Mouse (Mus musculus) urinary bladder, adult 18-20 months (tissue): ENCODE measurements around the gene Aldh18a1.
A peak's percentile ranks its signal among the peaks of the same experiment; 100 is the strongest.
"Not testable (repeated sequence)": the region's sequence is repeated elsewhere in the genome, so short reads cannot be mapped to it uniquely, and the experiment has no call there.

ENCODE experiments used
- DNase-seq, 2 experiments: peaks; one replicate each; pipeline ENCODE4 v3.0.0; 2022; ENCODE audit warnings: low spot score in 2 of 2, mixed read lengths in 2 of 2

The Aldh18a1 gene

DNA sequence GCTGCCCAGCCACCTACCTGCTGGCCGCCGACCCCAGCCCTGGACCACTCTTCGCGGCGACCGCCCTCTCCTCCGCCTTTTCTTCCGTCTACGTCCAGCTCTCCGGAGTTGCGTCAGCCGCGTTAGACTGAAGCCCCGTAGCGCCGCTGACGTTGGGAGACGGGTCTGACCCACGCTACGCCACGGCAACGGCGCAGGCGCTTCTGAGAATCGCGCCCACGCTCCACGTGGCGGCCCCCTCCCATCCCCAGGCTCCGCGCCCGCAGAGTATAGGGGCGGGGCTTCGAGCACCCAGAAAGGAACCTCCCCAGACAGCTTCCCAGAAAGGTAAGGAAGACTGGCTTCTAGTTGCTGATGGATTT, at the start of gene Aldh18a1:
TSS of gene Aldh18a1 (minus strand) at position 171 of the 362 bp plus-strand sequence.
- DNase-seq, result peak; percentile 85 to 88

DNA sequence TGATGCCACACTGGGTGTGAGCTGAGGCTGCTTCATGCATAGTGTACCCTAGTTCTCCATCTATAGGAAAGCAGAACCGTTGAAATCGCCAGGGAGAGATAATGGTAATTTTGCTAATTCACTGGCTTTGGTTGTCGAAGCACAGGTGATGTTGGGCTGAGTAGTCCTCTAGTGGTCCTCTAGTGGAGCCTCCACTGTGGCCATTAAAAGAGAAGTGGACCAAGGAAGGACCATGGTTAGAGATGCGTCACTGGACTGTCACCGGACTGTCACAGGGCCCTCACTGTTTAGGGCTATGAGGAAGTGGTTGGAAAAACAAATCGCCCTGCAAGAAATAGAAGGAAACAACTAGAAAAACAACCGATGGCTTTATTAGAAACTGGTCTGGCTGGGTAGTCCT, 49.3 kb upstream of the Aldh18a1 start:
- DNase-seq, result no peak

DNA sequence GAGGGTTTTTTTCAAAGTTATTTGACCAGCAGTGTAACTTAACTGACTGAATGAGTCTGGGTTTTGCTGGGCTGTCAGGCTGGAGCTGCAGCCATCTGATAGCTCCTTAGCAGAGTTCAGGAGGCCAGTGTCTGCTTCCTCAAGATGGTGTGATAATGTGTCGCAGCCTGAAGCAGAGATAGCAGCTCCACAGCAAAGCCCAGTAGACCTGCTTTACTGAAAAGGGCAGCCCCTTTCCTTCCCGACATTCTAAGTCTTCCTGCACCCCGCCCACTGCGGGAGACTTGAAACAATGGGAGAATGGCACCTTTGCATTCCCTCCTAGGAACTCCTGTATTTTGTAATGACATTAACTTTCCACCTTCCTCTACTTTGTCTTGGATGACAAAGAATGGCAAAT, 48.8 kb upstream of the Aldh18a1 start:
- DNase-seq, result no peak

DNA sequence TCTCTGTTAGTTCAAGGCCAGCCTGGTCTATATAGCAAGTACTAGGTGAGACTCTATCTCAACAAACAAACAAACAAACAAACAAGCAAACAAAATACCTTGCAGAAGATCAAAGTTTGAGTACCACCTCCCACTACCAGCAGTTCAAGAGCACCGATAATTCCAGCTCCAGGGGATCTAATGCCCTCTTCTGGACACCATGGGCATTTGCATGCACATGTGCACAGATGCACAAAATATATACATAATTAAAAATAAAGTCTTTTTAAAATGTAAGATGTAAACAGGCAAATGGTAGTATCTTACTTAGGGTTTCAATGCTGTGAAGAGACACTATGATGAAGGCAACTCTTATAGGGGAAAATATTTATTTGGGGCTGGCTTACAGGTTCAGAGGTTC, 44.9 kb upstream of the Aldh18a1 start:
- DNase-seq, result no peak

DNA sequence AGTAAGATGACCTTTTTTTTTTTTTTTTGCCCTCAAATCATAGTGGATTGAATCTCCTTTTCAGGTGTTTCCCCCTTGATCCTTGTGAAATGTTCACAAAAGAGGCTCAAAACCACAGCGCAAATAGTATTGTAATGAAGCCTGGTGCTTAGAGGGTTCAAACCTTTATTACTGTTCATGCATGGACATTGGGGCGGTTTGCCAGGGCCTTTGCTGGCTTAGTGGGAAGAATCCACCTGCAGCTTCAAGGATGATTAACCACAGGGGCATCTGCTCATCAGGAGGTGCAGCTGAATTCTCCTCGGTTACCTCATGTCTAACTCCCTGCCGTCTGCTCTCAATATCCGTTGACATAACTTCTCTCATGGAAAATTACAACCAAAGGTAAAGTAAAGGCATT, 44.4 kb upstream of the Aldh18a1 start:
- no peak for DNase-seq

DNA sequence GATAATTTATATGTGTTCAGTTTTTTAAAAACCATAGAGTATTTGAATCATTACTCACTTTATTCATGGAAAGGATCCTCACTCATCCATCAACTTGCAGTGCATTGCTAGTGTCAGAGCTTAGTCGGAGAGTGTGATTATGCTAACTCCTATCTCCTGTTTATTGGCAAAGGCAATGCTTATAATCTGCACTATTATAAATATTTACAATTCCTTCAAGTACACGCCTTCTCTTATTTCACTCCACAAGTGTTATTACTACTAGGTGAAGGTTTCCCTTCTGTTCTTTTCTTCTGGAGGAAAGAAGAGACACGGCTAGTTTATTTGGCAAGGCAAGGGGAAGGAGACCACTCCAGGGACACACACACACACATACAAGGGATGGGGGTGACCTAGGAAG, 43.9 kb upstream of the Aldh18a1 start:
- DNase-seq, result no peak

DNA sequence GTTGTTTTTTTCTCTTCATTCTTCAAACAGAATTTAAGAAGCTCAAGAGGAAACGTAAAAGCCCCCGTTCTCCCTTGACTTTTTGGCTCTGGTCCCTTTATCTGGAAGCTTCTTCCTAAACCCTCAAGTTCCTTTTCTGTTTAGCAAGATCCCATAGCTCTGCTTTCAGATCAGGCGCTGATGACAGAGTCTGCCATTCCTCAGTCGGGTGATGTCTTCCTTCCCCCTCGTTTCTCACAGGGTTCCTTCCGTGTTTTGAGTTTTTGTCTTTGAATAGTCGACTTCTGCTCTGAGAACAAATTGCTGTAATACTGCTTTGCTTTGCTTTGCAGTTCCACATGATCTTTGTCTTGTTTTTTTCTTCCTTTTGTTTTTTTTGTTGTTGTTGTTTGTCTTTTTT, 42.3 kb upstream of the Aldh18a1 start:
- no peak for DNase-seq

DNA sequence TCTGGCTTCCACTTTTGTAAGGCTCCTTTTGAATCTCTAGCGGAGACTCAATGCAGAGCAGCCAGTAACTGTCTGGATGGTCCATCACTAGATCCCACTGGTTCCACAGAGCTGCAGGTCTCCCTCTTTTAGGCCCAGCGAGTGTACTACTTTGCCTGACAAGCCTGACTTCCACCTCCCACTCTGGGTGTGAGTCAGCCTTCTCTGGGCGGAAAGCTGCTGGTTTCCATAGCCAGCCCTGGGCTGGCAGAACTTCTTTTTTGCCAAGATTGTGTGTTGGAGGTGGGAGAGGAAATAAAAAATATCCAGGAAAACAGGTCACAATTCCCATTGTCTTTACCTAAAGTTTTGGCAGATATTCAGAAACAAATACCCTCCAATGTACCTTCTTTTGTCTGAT, 41.8 kb upstream of the Aldh18a1 start:
- DNase-seq, result no peak

DNA sequence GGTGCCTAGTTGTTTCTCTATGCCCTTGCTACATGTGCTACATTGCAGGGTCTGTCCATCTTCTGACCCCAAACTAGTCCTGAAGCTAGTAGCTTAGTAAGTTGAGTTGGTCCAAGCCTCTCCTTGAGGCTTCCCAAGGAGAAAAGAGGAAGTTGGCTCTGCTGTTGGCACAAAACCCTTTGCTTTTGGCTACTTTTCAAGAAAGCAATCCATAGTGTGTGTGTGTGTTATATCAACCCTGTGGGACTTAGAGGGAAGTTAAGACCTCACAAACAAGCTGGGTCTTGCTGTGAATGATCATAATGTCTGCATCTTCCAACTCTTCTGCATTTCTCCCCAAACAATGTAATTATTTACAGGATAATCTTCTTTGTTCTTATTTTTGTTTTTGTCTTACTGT, 40.7 kb upstream of the Aldh18a1 start:
- no peak for DNase-seq

DNA sequence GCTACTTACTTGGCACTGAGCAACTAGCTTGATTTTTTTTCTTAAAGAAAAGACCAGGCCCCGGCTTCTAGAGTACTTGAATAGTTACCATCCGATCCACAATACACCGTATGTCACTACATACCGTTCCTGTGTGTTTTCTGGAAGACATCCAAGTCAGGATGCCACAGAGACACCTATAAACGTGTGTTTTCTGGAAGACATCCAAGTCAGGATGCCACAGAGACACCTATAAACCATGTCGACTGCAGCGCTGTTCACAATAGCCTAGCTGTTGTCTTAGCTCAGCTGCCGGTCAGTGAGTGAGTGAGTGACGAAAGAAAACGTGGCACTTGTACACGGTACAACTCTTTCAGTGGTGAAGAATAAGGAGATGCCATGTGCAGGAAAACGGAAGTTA, 37.7 kb upstream of the Aldh18a1 start:
- DNase-seq, result no peak

DNA sequence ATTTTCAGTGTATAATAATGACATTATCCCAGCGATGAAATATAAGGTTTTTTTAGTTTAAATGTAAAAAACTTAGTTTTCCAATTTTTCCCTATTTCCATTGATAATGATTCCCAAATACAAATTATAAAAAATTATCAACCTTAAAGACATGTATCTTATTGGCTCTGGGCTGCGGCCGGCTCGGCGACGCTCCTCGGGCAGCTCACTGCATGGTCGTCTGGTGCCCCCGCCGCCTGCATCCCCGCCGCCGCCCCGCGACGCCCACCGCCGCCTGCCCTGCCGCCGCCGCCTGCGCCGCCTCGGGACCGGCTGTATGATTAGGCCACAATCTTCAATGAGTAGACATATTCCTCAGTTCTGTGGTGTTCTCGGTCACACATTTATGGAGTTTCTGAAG, 33.4 kb upstream of the Aldh18a1 start:
- DNase-seq, result not testable (repeated sequence)

DNA sequence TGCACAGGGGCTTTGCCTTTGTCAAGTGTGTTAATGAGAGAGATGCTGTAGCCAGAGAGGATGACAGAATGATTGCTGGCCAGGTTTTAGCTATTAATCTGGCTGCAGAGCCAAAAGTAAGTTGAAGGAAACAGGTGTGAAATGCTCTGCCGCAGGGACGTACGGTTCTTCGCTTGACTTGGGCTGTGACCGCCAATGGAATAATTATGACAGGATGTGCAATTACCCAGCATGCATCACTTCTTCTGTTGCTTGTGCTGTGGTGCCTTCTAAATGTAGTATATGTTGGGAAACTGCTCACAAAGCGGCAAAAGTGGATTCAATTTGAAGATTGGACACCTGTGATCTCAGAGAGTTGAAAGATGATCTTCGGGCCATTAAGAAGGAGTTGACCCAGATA, 27.8 kb upstream of the Aldh18a1 start:
- no peak for DNase-seq

DNA sequence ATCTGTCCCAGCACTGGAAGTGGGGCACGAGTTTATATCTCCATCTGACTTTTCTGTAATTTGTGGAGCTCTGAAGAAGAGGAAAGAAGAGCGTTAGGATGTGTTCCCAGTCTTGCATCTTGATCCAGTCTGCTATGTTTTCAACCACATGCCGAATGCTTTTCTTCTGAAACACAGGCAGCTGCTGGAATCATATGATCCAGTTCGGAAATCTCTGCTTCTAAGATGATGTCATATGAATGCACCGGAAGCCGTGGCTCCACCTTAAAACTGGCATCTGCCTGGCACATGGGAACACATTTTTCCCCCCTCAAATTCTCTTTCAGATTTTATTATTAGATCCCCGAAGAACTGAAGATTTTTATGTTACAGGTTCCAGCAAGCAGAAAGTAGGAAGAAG, 26.5 kb upstream of the Aldh18a1 start:
- DNase-seq, result no peak

DNA sequence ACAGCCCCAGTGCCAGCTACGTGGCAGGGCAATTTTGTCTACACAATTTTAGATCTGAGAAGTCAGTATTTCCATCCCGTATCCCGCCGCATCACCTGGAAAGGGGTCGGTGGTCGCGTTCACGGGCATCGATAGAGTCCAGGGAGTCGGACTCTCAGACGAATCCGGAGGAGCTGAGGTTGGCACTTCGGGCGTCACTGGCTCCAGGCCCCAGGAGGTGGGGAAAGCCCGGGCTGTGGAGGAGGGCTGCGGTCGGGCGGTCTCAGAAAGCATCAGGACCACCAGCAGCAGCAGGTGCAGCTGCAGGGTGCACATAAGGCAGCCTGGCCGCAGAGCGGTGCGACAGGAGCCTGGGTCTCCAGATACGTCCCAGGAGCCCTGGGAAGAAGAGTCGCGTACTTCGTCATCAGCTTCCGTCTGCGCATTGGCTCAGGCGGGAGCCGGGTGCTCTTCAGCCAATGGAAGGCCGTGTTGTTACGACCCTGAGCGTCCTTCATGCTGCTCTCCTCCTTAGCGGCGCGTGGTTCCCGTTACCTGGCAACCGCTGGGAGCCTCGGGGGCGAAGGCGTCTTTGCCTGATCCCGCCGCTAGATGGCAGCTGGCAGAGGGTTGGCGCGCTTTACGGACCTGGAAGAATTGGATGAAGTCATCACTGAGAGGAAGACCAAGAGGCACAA, 23.7 kb upstream of the Aldh18a1 start, which contains the start of the genes Tctn3 and Entpd1:
TSS of gene Tctn3 (minus strand) at position 404 of the 677 bp plus-strand sequence.
TSS of gene Entpd1 (plus strand) at position 537 of the 677 bp plus-strand sequence.
- DNase-seq, result peak; percentile 77 to 95

DNA sequence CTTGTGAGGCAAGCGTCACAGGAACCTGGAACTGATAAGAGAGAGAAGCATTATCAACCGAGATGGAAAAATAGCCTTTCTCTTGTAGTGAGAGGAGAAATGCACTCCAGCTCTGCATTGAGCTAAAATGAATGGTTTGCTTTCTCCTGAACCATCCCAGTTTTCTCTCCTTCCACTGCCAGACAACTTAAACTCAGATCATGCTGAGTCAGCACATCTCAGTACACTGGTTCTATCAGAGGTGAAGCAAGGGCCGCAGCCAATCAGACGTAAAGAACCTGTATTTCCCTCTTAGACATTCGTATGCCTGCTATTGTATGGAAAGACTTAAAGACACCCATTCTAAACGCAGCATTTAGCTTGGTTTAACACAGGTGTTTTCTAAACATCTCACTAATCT, 19.4 kb upstream of the Aldh18a1 start:
- DNase-seq, result no peak

DNA sequence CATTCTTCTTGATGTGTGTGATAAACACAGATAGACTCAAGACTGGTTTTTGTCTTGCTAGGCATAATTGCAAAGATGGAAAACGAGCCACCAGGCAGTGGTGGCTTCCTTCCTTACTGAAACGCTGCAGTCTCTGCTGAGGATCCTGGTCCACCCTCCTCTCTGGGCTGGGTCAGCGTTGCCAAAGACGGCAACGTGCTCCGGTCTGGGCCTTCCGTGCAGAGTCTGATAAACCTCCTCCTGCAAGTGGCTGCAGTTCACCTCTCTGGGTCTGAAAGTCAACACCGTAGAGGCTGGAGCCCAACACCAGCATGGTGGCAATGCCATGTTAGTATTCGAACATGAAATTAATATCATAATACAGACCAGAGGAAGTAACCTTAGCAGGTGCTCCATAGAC, 16.9 kb upstream of the Aldh18a1 start:
- DNase-seq, result no peak

DNA sequence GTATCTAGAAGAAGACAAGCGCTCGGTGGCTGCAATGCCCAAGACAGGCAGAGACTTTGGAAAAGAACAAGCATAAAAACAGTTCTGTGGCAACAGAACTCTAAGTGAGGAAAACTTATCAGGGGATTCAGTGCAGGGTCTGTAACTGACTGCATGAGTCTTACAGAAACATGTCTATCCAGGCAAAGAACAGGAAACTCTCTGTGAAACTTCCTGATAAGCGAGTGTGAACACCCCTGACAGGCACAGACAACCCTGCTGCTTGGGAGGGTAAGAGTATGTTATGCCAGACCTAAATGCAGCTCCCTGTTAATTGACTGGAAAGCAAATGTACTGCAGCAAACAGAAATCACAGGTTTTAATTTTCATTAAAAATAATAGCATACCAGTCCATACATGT, 13.6 kb upstream of the Aldh18a1 start:
- DNase-seq, result no peak

DNA sequence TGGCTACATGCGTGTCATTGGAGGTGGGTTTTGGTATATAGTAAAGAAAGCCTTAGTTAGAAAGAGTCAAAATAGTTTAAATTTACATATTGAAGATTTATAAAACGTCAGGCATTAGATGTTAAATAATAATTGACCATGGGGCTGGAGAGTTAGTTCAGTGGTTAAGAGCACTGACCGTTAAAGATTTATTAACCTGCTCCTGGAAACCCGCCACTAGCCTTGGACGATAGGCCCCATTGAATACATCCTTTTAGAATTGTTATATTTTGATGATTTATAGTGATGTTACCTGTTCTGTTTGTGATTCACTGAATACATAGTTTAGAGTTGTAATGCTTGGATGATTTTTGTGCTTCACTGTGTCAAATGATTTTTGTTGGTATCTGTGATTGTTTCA, 12.6 kb upstream of the Aldh18a1 start:
- DNase-seq, result not testable (repeated sequence)

DNA sequence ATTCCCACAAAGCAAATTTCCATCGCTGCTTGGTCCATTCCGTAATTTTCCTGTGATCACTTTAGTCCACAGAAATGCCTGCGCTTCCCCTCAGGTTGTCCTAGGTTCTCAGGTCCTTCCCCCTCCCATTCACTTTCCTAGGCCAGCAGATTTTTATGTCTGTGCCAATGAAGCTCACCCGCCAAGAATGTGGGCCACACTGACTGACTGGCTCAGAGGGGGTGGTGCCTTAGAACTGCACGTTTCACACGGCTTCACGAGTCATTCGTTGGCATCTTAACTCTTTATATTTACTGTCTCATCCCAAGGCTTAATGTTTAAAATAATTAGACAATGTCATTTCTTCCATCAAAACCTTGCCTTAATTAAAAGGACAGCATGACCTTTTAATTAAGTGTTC, 7.6 kb upstream of the Aldh18a1 start:
- DNase-seq, result no peak

DNA sequence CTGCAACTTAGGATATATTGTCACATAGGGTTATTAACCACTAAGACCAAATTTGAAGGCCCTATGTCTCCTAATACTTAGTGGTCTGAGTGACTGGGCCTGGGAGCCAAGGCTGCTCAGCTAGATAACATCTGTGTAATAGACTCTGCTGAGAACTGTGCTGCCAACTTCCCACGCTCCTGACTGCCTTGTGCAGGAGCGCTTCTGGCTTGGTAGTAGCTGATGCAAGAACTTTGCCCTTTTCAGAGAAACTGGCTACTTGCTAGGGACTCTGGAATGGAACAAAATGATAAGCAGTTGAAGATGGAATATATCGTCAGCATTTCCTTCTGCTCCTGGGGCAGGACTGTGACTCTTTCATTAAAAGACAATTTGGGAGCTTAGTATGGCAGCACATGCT, 7.0 kb upstream of the Aldh18a1 start:
- DNase-seq, result no peak

DNA sequence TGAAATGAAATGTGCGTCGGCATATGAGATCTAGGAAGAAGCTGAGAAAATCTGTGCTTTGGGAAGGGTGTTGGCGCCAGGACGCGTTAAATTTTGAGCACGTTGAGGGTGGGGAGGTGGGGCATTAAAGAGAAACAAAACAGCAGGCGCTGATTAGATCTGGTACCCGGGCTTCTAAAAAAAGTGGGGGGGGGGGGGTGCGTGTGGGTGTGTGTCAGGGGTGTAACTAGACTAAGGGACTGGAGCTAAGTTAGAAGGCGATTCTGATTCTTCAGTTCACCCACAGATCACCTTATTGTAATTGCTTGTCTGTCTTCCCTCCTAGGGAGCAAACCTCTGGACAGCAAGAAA, 1.2 kb upstream of the Aldh18a1 start:
- DNase-seq, result no peak

DNA sequence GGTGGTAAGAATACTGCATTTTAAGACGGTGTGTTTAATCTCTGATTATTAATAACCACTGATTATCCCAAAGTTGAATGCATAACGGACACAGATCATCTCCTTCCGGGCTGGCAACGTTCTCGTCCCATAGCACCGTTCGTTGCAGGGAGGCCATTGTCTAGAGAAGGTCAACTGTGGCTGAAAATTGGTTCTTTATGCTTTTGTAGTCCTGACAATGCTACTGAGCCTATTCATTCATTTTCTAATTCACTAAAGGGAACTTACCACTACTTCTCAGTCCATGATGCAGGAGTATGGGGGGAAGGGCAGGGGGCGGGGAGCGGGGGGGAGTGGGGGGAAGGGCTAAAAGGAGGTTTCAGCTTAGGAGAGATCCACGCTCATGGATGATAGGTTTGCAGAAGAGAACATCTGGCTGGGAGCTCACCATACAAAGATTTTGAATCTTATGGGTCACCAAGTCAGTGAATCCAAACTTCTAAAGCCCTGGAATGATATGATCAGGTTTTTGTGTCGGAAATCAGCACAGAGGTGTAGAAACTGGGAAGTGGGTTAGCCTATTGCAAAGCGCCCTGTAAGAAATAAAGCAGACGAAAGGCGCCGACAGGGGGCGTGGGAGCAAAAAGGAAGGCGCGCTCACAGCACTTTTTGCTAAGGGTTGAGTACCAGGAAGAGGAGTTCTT, 725 bp upstream of the Aldh18a1 start:
- peak; percentile 80 to 83 for DNase-seq

DNA sequence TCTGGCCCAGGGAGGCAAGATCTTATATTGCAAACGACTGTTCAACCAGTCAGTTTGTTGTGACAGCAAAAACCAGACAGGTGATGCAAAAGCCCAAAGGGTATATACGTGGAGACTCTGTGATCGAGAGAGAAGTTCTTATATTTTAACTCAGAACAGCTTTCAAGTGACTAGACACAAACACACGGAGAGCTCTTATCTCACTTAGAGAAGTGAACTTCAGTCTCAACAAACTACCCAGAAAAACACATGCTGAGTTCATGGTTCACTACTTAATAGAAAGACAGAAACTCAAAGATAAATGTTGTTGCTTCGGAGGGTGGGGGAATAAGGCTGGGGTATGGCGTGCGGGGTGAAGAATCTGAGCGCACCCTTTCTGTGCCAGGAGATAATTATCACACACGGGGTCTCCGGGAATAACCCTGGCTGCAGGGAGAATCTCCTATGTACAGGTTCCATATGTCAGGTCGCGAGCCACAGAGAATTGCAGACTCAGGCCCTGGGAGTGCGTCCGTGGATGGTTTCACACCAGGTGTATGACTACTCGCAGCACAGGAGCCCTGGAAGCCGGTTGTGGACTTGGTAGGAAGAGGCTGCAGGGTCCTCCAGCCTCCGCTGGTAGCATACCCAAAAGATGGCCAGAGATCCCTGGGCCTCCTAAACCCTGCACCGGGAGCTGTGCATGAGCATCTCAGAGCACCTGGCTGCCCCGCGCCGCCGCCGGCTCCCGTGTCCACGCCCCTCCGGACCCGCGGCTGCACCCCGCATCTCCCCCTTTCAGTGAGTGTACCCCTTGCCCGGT, 571 bp downstream of the Aldh18a1 start:
- DNase-seq, result no peak
